16 mouse cellular contexts compared by ENCODE assay signal in the genomic region with DNA sequence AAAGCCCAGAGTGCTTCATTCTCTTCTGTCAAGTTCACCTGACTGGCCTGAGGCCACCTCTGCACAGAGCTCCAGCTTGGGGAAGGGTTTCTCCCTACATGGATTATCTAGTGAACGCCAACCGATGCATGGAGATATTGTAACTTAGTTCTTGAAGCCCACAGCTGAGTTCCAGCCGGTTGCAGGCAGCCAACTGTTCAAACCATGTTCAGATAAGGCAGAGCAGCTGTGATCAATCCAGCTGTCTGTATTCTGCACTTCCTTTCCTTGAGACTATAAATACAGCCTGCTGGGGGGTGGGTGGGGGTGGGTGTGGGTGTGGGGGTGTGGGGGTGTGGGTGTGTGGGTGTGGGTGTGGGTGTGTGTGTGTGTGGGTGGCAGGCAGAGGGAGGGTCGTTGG. TPM values are rescaled to one million over a fixed set of nuclear protein-coding genes. Genes with fewer than 3 reads are reported as not detected.
DNase-seq lines count a peak whose midpoint lies in the region; ATAC-seq and TF ChIP-seq lines count a peak whose summit lies in the region.
"Had no signal": no experiment of that assay in that cellular context is flagged by ENCODE, and none has a peak within 500 bp of the region (broad histone marks: within the 10 kb centered on the region; RNA-seq: fewer than 3 reads in every experiment).

No protein-coding gene starts in this region.

- TF ChIP-seq CTCF in heart, adult 2 months (IDR thresholded peaks at IDR 0.05), result no peak
- TF ChIP-seq CTCF in stomach, postnatal 0 days (IDR thresholded peaks at IDR 0.05; ENCODE audit: low read depth), result no peak

- peaks cover 1% of the 10 kb centered on the region; the same call in 1 of the 2 replicates for H3K9me3 ChIP-seq in heart, embryonic 10.5 days
- H3K9me3 ChIP-seq in kidney, embryonic 14.5 days (ENCODE audit: control insufficient read depth, low read length), result no peaks in the 10 kb centered on the region
- H3K9me3 ChIP-seq in stomach, embryonic 14.5 days (ENCODE audit: control insufficient read depth, low read depth, low read length), result no peaks in the 10 kb centered on the region
- no peaks in the 10 kb centered on the region for H3K9me3 ChIP-seq in stomach, postnatal 0 days (ENCODE audit: control insufficient read depth, low read length)
- H3K9me3 ChIP-seq: G1E; liver, embryonic 13.5 days had no signal

- H3K9ac ChIP-seq in heart, adult 2 months (ENCODE audit: low read depth, low read length), result no peak overlapping the region
- no peak overlapping the region for H3K9ac ChIP-seq in kidney, embryonic 14.5 days (ENCODE audit: low read depth, low read length)
- H3K9ac ChIP-seq in stomach, embryonic 14.5 days (replicated peaks; ENCODE audit: low read depth, low read length), result no peak overlapping the region
- no peak overlapping the region for H3K9ac ChIP-seq in stomach, postnatal 0 days (ENCODE audit: low read length)
- H3K9ac ChIP-seq: limb, embryonic 12.5 days; liver, embryonic 13.5 days had no signal

- ATAC-seq in kidney, embryonic 14.5 days (ENCODE audit: low FRiP score, low TSS enrichment), result no peak
- ATAC-seq in stomach, embryonic 14.5 days (ENCODE audit: insufficient number of reproducible peaks, insufficient read depth, low FRiP score, low read depth), result peak; percentile 35; the same call in 1 of the 2 replicates
- no peak for ATAC-seq in stomach, postnatal 0 days (ENCODE audit: low FRiP score, low TSS enrichment)
- no peak for ATAC-seq in cerebellum, adult (ENCODE audit: insufficient number of reproducible peaks, low FRiP score, low TSS enrichment)
- ATAC-seq: midbrain, embryonic 16.5 days had no signal

- 41% methylated on average over 4 of the region's 4 CpGs for WGBS in heart, embryonic 10.5 days
- 16% methylated on average over 4 of the region's 4 CpGs for WGBS in heart, adult 2 months
- 39% methylated on average over 4 of the region's 4 CpGs for WGBS in kidney, embryonic 14.5 days
- WGBS in stomach, embryonic 14.5 days, result 32% methylated on average over 4 of the region's 4 CpGs
- 28% methylated on average over 4 of the region's 4 CpGs for WGBS in stomach, postnatal 0 days

- peaks cover 14% of the 10 kb centered on the region for H3K4me1 ChIP-seq in heart, embryonic 10.5 days
- no peaks in the 10 kb centered on the region; the same call in 1 of the 2 replicates for H3K4me1 ChIP-seq in heart, adult 2 months (ENCODE audit: control insufficient read depth, insufficient read depth, low read length)
- peaks cover 18% of the 10 kb centered on the region; the same call in 1 of the 2 replicates for H3K4me1 ChIP-seq in kidney, embryonic 14.5 days (ENCODE audit: control insufficient read depth, insufficient read depth, low read length)
- peaks cover 17% of the 10 kb centered on the region for H3K4me1 ChIP-seq in stomach, embryonic 14.5 days (ENCODE audit: control insufficient read depth, insufficient read depth, low read length)
- no peaks in the 10 kb centered on the region for H3K4me1 ChIP-seq in stomach, postnatal 0 days (replicated peaks; ENCODE audit: control insufficient read depth, insufficient read depth)
- H3K4me1 ChIP-seq: liver, embryonic 13.5 days had no signal

- no peak overlapping the region for H3K4me3 ChIP-seq in heart, embryonic 10.5 days
- no peak overlapping the region for H3K4me3 ChIP-seq in heart, adult 2 months
- H3K4me3 ChIP-seq in kidney, embryonic 14.5 days (ENCODE audit: low read length), result no peak overlapping the region
- H3K4me3 ChIP-seq in stomach, embryonic 14.5 days (ENCODE audit: low read depth, low read length), result no peak overlapping the region
- H3K4me3 ChIP-seq in stomach, postnatal 0 days (ENCODE audit: low read depth, low read length), result no peak overlapping the region
- H3K4me3 ChIP-seq: limb, embryonic 12.5 days; liver, embryonic 13.5 days had no signal

- H3K36me3 ChIP-seq in heart, embryonic 10.5 days, result no peaks in the 10 kb centered on the region
- no peaks in the 10 kb centered on the region for H3K36me3 ChIP-seq in heart, adult 2 months (ENCODE audit: control insufficient read depth, insufficient read depth, low read length)
- H3K36me3 ChIP-seq in kidney, embryonic 14.5 days (ENCODE audit: control insufficient read depth, insufficient read depth, low read length), result no peaks in the 10 kb centered on the region
- H3K36me3 ChIP-seq in stomach, embryonic 14.5 days (ENCODE audit: control insufficient read depth, insufficient read depth, low read length), result no peaks in the 10 kb centered on the region
- H3K36me3 ChIP-seq in stomach, postnatal 0 days (ENCODE audit: control insufficient read depth, insufficient read depth, low read length), result no peaks in the 10 kb centered on the region
- H3K36me3 ChIP-seq: G1E; limb, embryonic 12.5 days; liver, embryonic 13.5 days had no signal

- no peak for TF ChIP-seq POLR2A in heart, adult 2 months (IDR thresholded peaks at IDR 0.05; ENCODE audit: insufficient read depth, low read depth, low read length)

- peaks cover 54% of the 10 kb centered on the region for H3K27me3 ChIP-seq in heart, embryonic 10.5 days (ENCODE audit: insufficient read depth, poor library complexity, severe bottlenecking)
- no peaks in the 10 kb centered on the region for H3K27me3 ChIP-seq in heart, adult 2 months (ENCODE audit: control insufficient read depth, insufficient read depth, low read length)
- no peaks in the 10 kb centered on the region for H3K27me3 ChIP-seq in kidney, embryonic 14.5 days (ENCODE audit: control insufficient read depth, insufficient read depth, low read length)
- no peaks in the 10 kb centered on the region for H3K27me3 ChIP-seq in stomach, embryonic 14.5 days (ENCODE audit: control insufficient read depth, insufficient read depth, low read length)
- no peaks in the 10 kb centered on the region for H3K27me3 ChIP-seq in stomach, postnatal 0 days (ENCODE audit: control insufficient read depth, insufficient read depth, low read length)
- H3K27me3 ChIP-seq: limb, embryonic 12.5 days; liver, embryonic 13.5 days had no signal

- H3K27ac ChIP-seq in heart, embryonic 10.5 days, result peak overlapping the region; percentile 60; the same call in 1 of the 2 replicates
- H3K27ac ChIP-seq in heart, adult 2 months, result no peak overlapping the region
- no peak overlapping the region for H3K27ac ChIP-seq in kidney, embryonic 14.5 days (ENCODE audit: low read depth, low read length)
- peak overlapping the region; percentile 58; the same call in 1 of the 2 replicates for H3K27ac ChIP-seq in stomach, embryonic 14.5 days (ENCODE audit: low read length)
- no peak overlapping the region for H3K27ac ChIP-seq in stomach, postnatal 0 days (replicated peaks)
- H3K27ac ChIP-seq: limb, embryonic 12.5 days; liver, embryonic 13.5 days had no signal

- no peak for TF ChIP-seq EP300 in heart, adult 2 months (IDR thresholded peaks at IDR 0.05; ENCODE audit: insufficient read depth, low read depth, low read length)
- TF ChIP-seq EP300 in stomach, postnatal 0 days (optimal IDR thresholded peaks at IDR 0.05), result no peak

- no peak for DNase-seq in heart, embryonic 10.5 days (ENCODE audit: low spot score)
- DNase-seq in heart, adult 2 months, result no peak
- DNase-seq in kidney, postnatal 14 days, result peak; percentile 53
- no peak for DNase-seq in stomach, postnatal 0 days (ENCODE audit: low spot score)
- DNase-seq in thymus, postnatal 25 days, result peak; percentile 47
- DNase-seq: adrenal gland, postnatal 14 days; cerebellum, adult 11 months; cerebellum, postnatal 14 days; liver, embryonic 13.5 days; right cerebral cortex, postnatal 25 days had no signal

- no peak overlapping the region for H3K4me2 ChIP-seq in kidney, embryonic 14.5 days (replicated peaks; ENCODE audit: low read depth, low read length)
- no peak overlapping the region for H3K4me2 ChIP-seq in stomach, embryonic 14.5 days (replicated peaks; ENCODE audit: low read depth, low read length)
- H3K4me2 ChIP-seq in stomach, postnatal 0 days (replicated peaks; ENCODE audit: low read depth), result no peak overlapping the region
- H3K4me2 ChIP-seq: limb, embryonic 12.5 days; liver, embryonic 13.5 days had no signal

- no peaks in the 10 kb centered on the region for H3K79me2 ChIP-seq in heart, adult 2 months (replicated peaks; ENCODE audit: control insufficient read depth, insufficient read depth, low read length)

- intact Hi-C loops in heart, adult 2 months (cut with DNase I), result no loop called here

RNA-seq across cellular contexts. Expression of a gene that starts 45.3 kb away (rescaled TPM):
- polyA plus RNA-seq in heart, embryonic 10.5 days (2016; fragmentation: Nextera tagmentation; extraction: Ambion mirVana), result 0.12 and 0.14 TPM in 2 replicates
- under 1 TPM; 0.11 to 0.26 TPM for total RNA-seq in heart, adult 2 months (2021)
- 0.03 and 0.08 TPM in 2 replicates for polyA plus RNA-seq in heart, adult 2 months (2012; rRNA removed)
- 0.20 and 0.23 TPM in 2 replicates for polyA plus RNA-seq in kidney, embryonic 14.5 days (2014; fragmentation: Nextera tagmentation; extraction: Ambion mirVana)
- polyA plus RNA-seq in stomach, embryonic 14.5 days (2014; fragmentation: Nextera tagmentation; extraction: Ambion mirVana), result 0.25 and 0.29 TPM in 2 replicates
- polyA plus RNA-seq in stomach, postnatal 0 days (2015; fragmentation: Nextera tagmentation; extraction: Ambion mirVana), result 0.04 and 0.06 TPM in 2 replicates
- polyA plus RNA-seq: G1E had no signal

Comparison
In these comparisons a context has a peak if more than half of its experiments do, and no peak if none do; other contexts are left out.
1. H3K27ac ChIP-seq: peak in heart, embryonic 10.5 days (single experiment) and stomach, embryonic 14.5 days (single experiment); none in heart, adult 2 months (single experiment), kidney, embryonic 14.5 days (single experiment) and stomach, postnatal 0 days (single experiment).
2. DNase-seq: peak in kidney, postnatal 14 days (single experiment) and thymus, postnatal 25 days (single experiment); none in heart, embryonic 10.5 days (single experiment), heart, adult 2 months (0 of 2) and stomach, postnatal 0 days (single experiment).